Mouse (Mus musculus) intestine, postnatal 0 days (tissue): Measurements from ENCODE around the gene Zp1. TPM values are rescaled to one million over a fixed set of nuclear protein-coding genes. Genes with fewer than 3 reads are reported as not detected.

Source experiments
- ATAC-seq: fragments of 200-750 bp; cut with Nextera tagmentation; 2 replicates; pipeline ENCODE4 v1.8.0; 2017; ENCODE audit warnings: mild to moderate bottlenecking, moderate TSS enrichment, moderate library complexity
- H3K27ac ChIP-seq: fragments of 300-500 bp; sonication (generic); 2 replicates; pipeline ENCODE4 v1.5.1; 2014; ENCODE audit warnings: mild to moderate bottlenecking, low read depth, low read length, moderate library complexity
- H3K27me3 ChIP-seq: fragments of 300-500 bp; sonication (generic); replicated peaks from 2 replicates; pipeline ENCODE4 v1.6.1; 2014; ENCODE audit warnings: low read length, mixed read lengths; ENCODE audit not compliant: control insufficient read depth, insufficient read depth
- H3K36me3 ChIP-seq: fragments of 300-500 bp; sonication (generic); 2 replicates; pipeline ENCODE4 v1.6.1; 2014; ENCODE audit warnings: mild to moderate bottlenecking, moderate library complexity; ENCODE audit not compliant: control insufficient read depth, insufficient read depth
- H3K4me1 ChIP-seq: fragments of 300-500 bp; sonication (generic); replicated peaks from 2 replicates; pipeline ENCODE4 v1.6.1; 2014; ENCODE audit warnings: antibody characterized with exemption, low read length, mixed read lengths; ENCODE audit not compliant: control insufficient read depth, insufficient read depth
- H3K4me2 ChIP-seq: fragments of 300-500 bp; sonication (generic); replicated peaks from 2 replicates; pipeline ENCODE4 v1.6.1; 2014; ENCODE audit warnings: low read depth, mild to moderate bottlenecking, moderate library complexity
- H3K4me3 ChIP-seq: fragments of 300-500 bp; sonication (generic); 2 replicates; pipeline ENCODE4 v1.5.1; 2014; ENCODE audit warnings: low read depth, low read length
- H3K9ac ChIP-seq: fragments of 300-500 bp; sonication (generic); 2 replicates; pipeline ENCODE4 v1.6.1; 2014; ENCODE audit warnings: mild to moderate bottlenecking, low read depth, low read length
- H3K9me3 ChIP-seq: fragments of 300-500 bp; sonication (generic); 2 replicates; pipeline ENCODE4 v1.6.1; 2016; ENCODE audit warnings: mixed run types; ENCODE audit not compliant: control insufficient read depth
- CTCF ChIP-seq: sonication (generic); IDR thresholded peaks from 2 replicates; pipeline ENCODE4 v1.5.1; 2016; ENCODE audit warnings: low read depth, mild to moderate bottlenecking, control low read depth, antibody characterized with exemption, moderate library complexity
- WGBS: fragments of 180-500 bp; shearing (Covaris S2); extraction: QIAGEN DNeasy Blood & Tissue Kit; methylation state at CpG from one replicate; pipeline ENCODE4 v1.1.7; 2014; 5-methylcytosine and 5-hydroxymethylcytosine counted together
- polyA plus RNA-seq: library from polyadenylated mRNA; unstranded; fragments of >200 nt; fragmentation: Nextera tagmentation; extraction: Ambion mirVana; gene quantifications from 2 replicates; pipeline ENCODE4 v1.2.1, GENCODE M21; 2015

Gene Zp1
- polyA plus RNA-seq, 1 experiment from 2014 or later: not detected

GRCm38 (mm10) chr19:10869241-10869885 lies 51.1 kb downstream of the Zp1 start:
- WGBS: under 1% methylated on average over 42 of the region's 43 CpGs
- Histone ChIP-seq H3K36me3 (peaks cover 40% of the 10 kb centered on the region), H3K4me2 (peak overlapping the region; percentile 84), H3K27me3 (no peaks in the 10 kb centered on the region), H3K9me3 (no peaks in the 10 kb centered on the region), H3K27ac (no peak overlapping the region), H3K4me1 (no peaks in the 10 kb centered on the region; the same call in 1 of the 2 replicates), H3K9ac (peak overlapping the region; percentile 49), H3K4me3 (peak overlapping the region; percentile 56)
- peak; percentile 34; the same call in 1 of the 2 replicates for TF ChIP-seq CTCF
- ATAC-seq: peak; percentile 71

GRCm38 (mm10) chr19:10868623-10869141 lies 51.8 kb downstream of the Zp1 start:
- Histone ChIP-seq H3K4me3 (peak overlapping the region; percentile 56), H3K9ac (peak overlapping the region; percentile 49; the same call in 1 of the 2 replicates), H3K27me3 (no peaks in the 10 kb centered on the region), H3K36me3 (peaks cover 40% of the 10 kb centered on the region), H3K27ac (no peak overlapping the region), H3K4me2 (peak overlapping the region; percentile 84), H3K4me1 (no peaks in the 10 kb centered on the region; the same call in 1 of the 2 replicates), H3K9me3 (no peaks in the 10 kb centered on the region)
- 3% methylated on average over 17 of the region's 17 CpGs for WGBS
- no peak for ATAC-seq
- TF ChIP-seq CTCF: no peak

- Histone ChIP-seq H3K27me3 (no peaks in the 10 kb centered on the region), H3K9me3 (no peaks in the 10 kb centered on the region), H3K27ac (no peak overlapping the region), H3K36me3 (peaks cover 34% of the 10 kb centered on the region), H3K4me3 (peak overlapping the region; percentile 56), H3K9ac (0 out of 2 replicates have a peak overlapping the region, but pooled peaks have one; percentile 49), H3K4me2 (peak overlapping the region; percentile 84), H3K4me1 (no peaks in the 10 kb centered on the region; the same call in 1 of the 2 replicates)
- TF ChIP-seq CTCF: no peak
- 26% methylated on average over 5 of the region's 5 CpGs for WGBS
- ATAC-seq: no peak
Measured at GRCm38 (mm10) chr19:10867946-10868622, 52.3 kb downstream of the Zp1 start.

GRCm38 (mm10) chr19:10866351-10866750 lies 54.1 kb downstream of the Zp1 start:
- Histone ChIP-seq H3K36me3 (peaks cover 17% of the 10 kb centered on the region), H3K9ac (no peak overlapping the region), H3K4me1 (no peaks in the 10 kb centered on the region; the same call in 1 of the 2 replicates), H3K4me2 (no peak overlapping the region), H3K9me3 (no peaks in the 10 kb centered on the region), H3K27me3 (no peaks in the 10 kb centered on the region), H3K4me3 (no peak overlapping the region), H3K27ac (no peak overlapping the region)
- TF ChIP-seq CTCF: no peak
- 95% methylated on average over 13 of the region's 13 CpGs for WGBS
- ATAC-seq: no peak

Other genes starting within 250 kb of the Zp1 start
- 5.0 and 24.6 TPM in 2 replicates for gene Pga5, start 242.6 kb downstream of the Zp1 start, polyA plus RNA-seq
- gene Vps37c, start 231.9 kb downstream of the Zp1 start, polyA plus RNA-seq: 31.3 and 32.2 TPM in 2 replicates
- 0.12 and 0.18 TPM in 2 replicates for gene Cd5, start 181.6 kb downstream of the Zp1 start, polyA plus RNA-seq
- 0.05 TPM in 1 of 2 replicates, not detected in the other for gene Cd6, start 90.6 kb downstream of the Zp1 start, polyA plus RNA-seq
- 0.93 and 0.94 TPM in 2 replicates for gene Slc15a3, start 80.9 kb downstream of the Zp1 start, polyA plus RNA-seq
- 7.1 and 7.5 TPM in 2 replicates for gene Tmem132a, start 50.7 kb downstream of the Zp1 start, polyA plus RNA-seq
- gene Tmem109, start 38.6 kb downstream of the Zp1 start, polyA plus RNA-seq: 35.8 and 36.2 TPM in 2 replicates
- 20.3 and 24.6 TPM in 2 replicates for gene Prpf19, start 25.4 kb downstream of the Zp1 start, polyA plus RNA-seq
- not detected in 2 replicates for gene Ptgdr2, start 16.5 kb upstream of the Zp1 start, polyA plus RNA-seq
- gene Ccdc86, start 28.6 kb upstream of the Zp1 start, polyA plus RNA-seq: 11.0 and 12.4 TPM in 2 replicates
- gene Ms4a10, start 54.0 kb upstream of the Zp1 start, polyA plus RNA-seq: 854 and 883 TPM in 2 replicates
- 0.34 and 0.44 TPM in 2 replicates for gene Ms4a15, start 72.6 kb upstream of the Zp1 start, polyA plus RNA-seq
- gene Ms4a18, start 97.4 kb upstream of the Zp1 start, polyA plus RNA-seq: 30.9 and 31.8 TPM in 2 replicates
- gene Ms4a8a, start 160.5 kb upstream of the Zp1 start, polyA plus RNA-seq: 66.9 and 75.7 TPM in 2 replicates
- gene 1700017D01Rik, start 210.2 kb upstream of the Zp1 start, polyA plus RNA-seq: not detected in 2 replicates
- not detected in 2 replicates for gene 1700025F22Rik, start 244.7 kb upstream of the Zp1 start, polyA plus RNA-seq